Mouse (Mus musculus): ENCODE results near the gene Olfr1293-ps. TPM values are rescaled to one million over a fixed set of nuclear protein-coding genes. Genes with fewer than 3 reads are reported as not detected.

The Olfr1293-ps gene
- not detected in 2 replicates for polyA plus RNA-seq (2012; ENCODE audit: low replicate concordance)

GRCm38 (mm10) chr2:111524903-111525302 is at the start of gene Olfr1293-ps:
TSS of gene Olfr1293-ps (plus strand) at chr2:111525203.

DNA sequence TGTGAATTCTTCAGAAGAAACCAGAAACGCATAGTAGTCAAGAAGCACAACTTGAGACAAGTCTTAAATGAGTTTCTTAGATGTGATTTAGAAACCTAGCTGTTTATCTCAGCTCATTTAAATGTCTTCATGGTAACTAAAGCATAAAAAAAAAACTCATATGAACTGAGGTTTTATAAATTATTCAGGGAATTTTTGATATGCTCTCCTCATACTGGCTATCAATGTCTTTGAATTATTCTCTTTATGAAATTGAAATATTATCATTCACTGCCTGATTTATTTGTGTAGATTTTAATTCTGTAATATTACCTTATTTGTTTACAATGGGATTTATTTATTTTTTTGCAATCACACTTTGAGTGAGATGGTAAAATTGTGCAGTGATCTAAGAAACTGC is 44.5 kb upstream of the Olfr1293-ps start, which contains the start of gene Olfr1289:
Olfr1289 (plus strand) TSS at position 301 of the 400 bp plus-strand sequence.

DNA sequence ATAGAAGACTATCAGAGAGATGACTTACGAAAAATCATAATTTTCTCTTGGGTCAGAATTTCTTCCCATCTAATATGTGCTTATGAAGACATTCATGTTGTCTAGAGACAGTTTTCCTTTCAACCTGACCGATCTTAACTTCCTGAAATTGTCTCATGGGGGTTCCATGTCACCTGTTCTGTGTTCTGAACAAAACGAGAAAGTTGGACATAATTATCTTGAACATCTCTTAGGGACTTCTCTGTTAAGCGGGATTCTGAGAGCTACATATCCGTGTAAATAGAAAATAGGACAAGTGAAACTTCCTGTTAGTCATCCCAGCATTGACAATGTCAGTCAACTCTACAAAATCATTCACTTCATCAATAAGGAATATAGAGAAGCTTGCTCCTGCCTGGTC is 31.3 kb upstream of the Olfr1293-ps start, which contains the start of gene Olfr1290:
Olfr1290 (minus strand) TSS at position 101 of the 400 bp plus-strand sequence.

GRCm38 (mm10) chr2:111496880-111497279 is 28.1 kb upstream of the Olfr1293-ps start, which contains the start of gene Olfr1291-ps1:
TSS of gene Olfr1291-ps1 (plus strand) at chr2:111497180.

DNA sequence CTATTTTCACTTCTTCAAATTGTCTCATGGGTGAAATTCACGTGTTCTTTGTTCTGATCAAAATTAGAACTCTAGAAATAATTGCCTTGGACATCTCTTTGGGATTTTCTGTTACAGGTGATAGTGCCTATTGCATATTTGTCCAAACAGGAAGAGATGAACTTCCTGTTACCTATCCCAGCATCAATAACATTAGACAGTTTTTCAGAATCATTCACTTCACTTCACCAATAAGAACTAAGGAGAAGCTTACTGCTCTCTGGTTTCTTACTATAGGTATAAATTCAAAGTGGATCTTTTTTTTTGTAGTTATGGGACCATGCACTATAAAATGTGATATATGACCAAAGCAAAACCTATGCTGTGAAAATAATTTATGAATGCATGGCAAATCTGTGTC is 15.2 kb downstream of the Olfr1293-ps start, which contains the start of gene Olfr1294:
Olfr1294 (minus strand) TSS at position 101 of the 400 bp plus-strand sequence.

GRCm38 (mm10) chr2:111569581-111569980 is 44.6 kb downstream of the Olfr1293-ps start, which contains the start of gene Olfr1295:
TSS of gene Olfr1295 (minus strand) at chr2:111569681.

Other genes starting within 250 kb of the Olfr1293-ps start
- not detected in 2 replicates for gene Olfr1278, start 235.1 kb upstream of the Olfr1293-ps start, polyA plus RNA-seq (2012; ENCODE audit: low replicate concordance)
- not detected in 2 replicates for gene Olfr1279, start 224.6 kb upstream of the Olfr1293-ps start, polyA plus RNA-seq (2012; ENCODE audit: low replicate concordance)
- gene Olfr1280, start 211.2 kb upstream of the Olfr1293-ps start, polyA plus RNA-seq (2012; ENCODE audit: low replicate concordance): not detected in 2 replicates
- not detected in 2 replicates for gene Olfr1281, start 198.7 kb upstream of the Olfr1293-ps start, polyA plus RNA-seq (2012; ENCODE audit: low replicate concordance)
- not detected in 2 replicates for gene Olfr1282, start 189.1 kb upstream of the Olfr1293-ps start, polyA plus RNA-seq (2012; ENCODE audit: low replicate concordance)
- not detected in 2 replicates for gene Olfr1283, start 158.4 kb upstream of the Olfr1293-ps start, polyA plus RNA-seq (2012; ENCODE audit: low replicate concordance)
- not detected in 2 replicates for gene Olfr1284, start 149.7 kb upstream of the Olfr1293-ps start, polyA plus RNA-seq (2012; ENCODE audit: low replicate concordance)
- gene Olfr1286, start 102.1 kb upstream of the Olfr1293-ps start, polyA plus RNA-seq (2012; ENCODE audit: low replicate concordance): not detected in 2 replicates
- not detected in 2 replicates for gene Olfr1287, start 76.1 kb upstream of the Olfr1293-ps start, polyA plus RNA-seq (2012; ENCODE audit: low replicate concordance)
- not detected in 2 replicates for gene Olfr1288, start 51.1 kb upstream of the Olfr1293-ps start, polyA plus RNA-seq (2012; ENCODE audit: low replicate concordance)
- not detected in 2 replicates for gene Olfr1289, start 44.4 kb upstream of the Olfr1293-ps start, polyA plus RNA-seq (2012; ENCODE audit: low replicate concordance)
- not detected in 2 replicates for gene Olfr1290, start 31.4 kb upstream of the Olfr1293-ps start, polyA plus RNA-seq (2012; ENCODE audit: low replicate concordance)
- not detected in 2 replicates for gene Olfr1291-ps1, start 28.0 kb upstream of the Olfr1293-ps start, polyA plus RNA-seq (2012; ENCODE audit: low replicate concordance)
- gene Olfr1294, start 15.1 kb downstream of the Olfr1293-ps start, polyA plus RNA-seq (2012; ENCODE audit: low replicate concordance): not detected in 2 replicates
- gene Olfr1295, start 44.5 kb downstream of the Olfr1293-ps start, polyA plus RNA-seq (2012; ENCODE audit: low replicate concordance): not detected in 2 replicates
- gene Olfr1297, start 101.3 kb downstream of the Olfr1293-ps start, polyA plus RNA-seq (2012; ENCODE audit: low replicate concordance): not detected in 2 replicates
- not detected in 2 replicates for gene Olfr1298, start 124.0 kb downstream of the Olfr1293-ps start, polyA plus RNA-seq (2012; ENCODE audit: low replicate concordance)
- not detected in 2 replicates for gene Olfr1299, start 136.2 kb downstream of the Olfr1293-ps start, polyA plus RNA-seq (2012; ENCODE audit: low replicate concordance)
- gene Olfr1301, start 225.8 kb downstream of the Olfr1293-ps start, polyA plus RNA-seq (2012; ENCODE audit: low replicate concordance): not detected in 2 replicates

Data from leukemia stem cell, adult 10-12 weeks (primary cell).